Mouse (Mus musculus): Measurements from ENCODE around the gene Vstm4. TPM values are rescaled to one million over a fixed set of nuclear protein-coding genes. Genes with fewer than 3 reads are reported as not detected.

The Vstm4 gene
- total RNA-seq, 2 experiments from 2014 or later: 3.0 to 3.2 TPM

GRCm38 (mm10) chr14:32858941-32859510 is 2.5 kb downstream of the Vstm4 start:
- no peak for DNase-seq (ENCODE audit: low spot score)

DNA sequence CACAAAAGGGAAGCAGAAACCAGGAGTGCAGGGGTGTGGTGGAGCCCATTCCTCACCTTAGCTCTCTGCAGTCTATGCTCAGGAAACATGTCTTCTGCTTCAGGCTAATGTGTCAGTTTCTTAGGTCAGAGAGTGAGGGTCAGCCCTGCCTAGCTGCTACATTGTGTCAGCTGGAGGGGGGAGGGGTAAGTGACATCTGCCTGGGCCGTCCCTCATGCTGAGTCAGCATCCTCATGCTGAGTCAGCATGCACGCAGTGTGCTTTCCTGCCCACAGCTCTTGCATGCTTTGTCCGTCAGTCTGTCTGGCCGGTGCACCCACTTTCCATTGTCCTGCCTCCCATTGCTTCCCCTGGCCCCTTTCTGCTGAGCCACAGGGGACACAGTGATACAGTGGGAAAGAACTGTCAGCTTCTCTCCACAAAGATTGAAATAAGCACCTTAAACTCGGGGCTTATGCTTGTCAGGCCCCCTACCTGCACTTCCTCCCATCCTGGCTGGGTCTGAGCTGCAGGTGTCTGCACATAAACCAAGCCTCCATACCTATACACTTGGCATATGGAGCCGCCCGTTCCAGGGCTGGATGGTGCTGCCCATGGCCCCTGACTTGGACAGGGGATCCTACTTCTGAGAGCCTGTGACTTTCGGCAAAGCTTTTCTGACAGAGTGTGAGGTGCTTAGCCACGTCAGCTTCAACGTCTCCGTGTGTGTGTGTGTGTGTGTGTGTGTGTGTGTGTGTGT is 3.4 kb downstream of the Vstm4 start:
- no peak for DNase-seq (ENCODE audit: low spot score)

GRCm38 (mm10) chr14:32861149-32861581 is 4.6 kb downstream of the Vstm4 start:
- DNase-seq (ENCODE audit: low spot score): peak; percentile 15

- DNase-seq (ENCODE audit: low spot score): no peak
These were observed 5.1 kb downstream of the Vstm4 start for GRCm38 (mm10) chr14:32861656-32862055.

DNA sequence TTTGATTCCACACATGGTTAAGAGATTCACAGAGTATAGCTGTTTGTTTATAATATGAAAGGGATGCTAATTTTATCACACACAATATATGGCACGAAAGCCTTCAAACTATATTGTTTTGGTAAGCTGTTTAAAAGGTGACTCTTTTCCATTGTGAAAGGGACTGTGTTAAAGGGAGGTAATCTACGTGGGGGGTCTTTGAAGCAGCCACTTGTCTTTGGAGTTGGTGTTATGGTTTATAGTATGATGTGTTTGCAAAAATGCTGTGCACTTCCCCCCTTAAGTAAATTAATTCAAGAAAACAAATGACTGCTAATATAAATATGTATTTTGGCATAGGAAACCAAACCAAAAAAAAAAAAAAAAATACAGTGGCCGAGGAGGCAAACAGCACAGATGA is 8.8 kb downstream of the Vstm4 start:
- DNase-seq (ENCODE audit: low spot score): no peak

DNA sequence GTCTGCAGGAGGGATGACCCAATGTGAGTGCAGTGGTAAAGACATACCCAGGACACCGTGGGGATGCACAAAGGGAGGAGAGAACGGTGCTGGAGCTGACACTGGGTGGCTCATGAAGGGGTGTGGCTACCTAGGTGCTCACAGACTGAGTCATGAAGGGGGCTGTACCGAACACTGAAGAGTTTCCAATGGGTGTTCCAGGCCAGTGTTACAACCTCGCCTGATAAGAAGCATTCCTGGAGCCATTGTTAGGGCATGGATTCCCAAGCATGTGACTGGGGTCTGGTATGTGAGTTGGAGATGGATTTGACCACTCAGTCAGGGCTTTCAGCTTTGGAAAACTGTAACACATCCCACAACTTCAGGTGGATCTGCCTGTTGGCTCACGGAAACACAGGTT is 15.4 kb downstream of the Vstm4 start:
- no peak for DNase-seq (ENCODE audit: low spot score)

- DNase-seq (ENCODE audit: low spot score): no peak
These were observed 21.0 kb downstream of the Vstm4 start for GRCm38 (mm10) chr14:32877549-32877948.

- DNase-seq (ENCODE audit: low spot score): no peak
These were observed 23.8 kb downstream of the Vstm4 start for GRCm38 (mm10) chr14:32880332-32880731.

DNA sequence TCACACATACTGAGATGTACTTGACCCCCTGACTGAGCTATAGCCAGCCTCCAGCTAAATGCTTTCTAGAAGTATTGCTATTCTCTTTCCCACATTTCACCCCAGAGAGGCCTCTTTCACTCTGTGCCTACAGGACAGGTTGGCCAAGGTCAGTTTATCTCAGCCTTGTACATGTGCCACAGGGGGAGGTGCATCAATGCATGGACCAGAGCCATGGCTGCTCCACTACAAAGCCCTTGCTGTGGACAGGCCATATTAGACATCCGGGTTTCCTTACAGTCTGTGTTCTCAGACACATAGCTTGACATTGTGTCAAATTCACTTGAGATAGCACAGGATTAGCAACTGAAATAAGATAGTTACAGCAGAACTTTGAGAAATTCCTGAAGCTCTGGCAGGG is 25.1 kb downstream of the Vstm4 start:
- no peak for DNase-seq (ENCODE audit: low spot score)

DNA sequence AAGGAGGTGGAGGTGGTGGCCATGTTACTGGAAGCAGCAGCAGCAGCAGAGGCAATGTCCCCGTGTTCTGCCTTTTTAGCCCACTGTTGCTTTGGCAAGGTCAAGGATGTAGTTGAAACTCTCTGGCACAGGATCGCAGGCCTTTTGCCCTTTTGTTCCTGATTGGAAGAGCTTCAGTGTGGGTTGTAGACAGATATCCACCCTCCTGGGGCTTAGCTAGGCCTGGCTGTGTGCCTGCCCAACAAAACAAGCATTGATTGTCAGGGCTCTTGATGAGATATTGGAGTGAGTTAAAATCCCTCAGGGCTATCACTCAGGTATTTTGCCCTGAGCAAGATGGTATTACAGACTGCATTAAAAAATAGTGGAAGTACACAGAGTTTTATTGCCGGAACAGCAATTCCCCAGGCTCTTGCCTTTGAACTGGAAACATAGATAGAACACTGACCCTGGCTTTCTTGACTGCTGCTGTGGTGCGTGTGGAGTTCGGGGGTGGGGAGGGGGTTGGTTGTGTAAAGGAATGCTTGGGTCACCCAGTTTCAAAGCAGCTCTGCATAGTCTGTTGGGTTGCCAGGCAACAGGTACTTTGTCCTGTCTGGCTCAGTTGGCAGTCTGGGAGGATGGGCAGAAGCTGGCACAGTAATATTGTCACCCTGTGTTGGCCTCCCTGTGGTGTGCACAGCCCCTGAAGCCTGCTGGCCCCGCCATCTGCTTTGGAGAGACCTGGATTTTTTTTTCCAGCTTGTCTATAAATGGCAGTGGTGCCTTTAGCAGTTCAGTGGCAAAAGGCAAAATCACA is 32.5 kb downstream of the Vstm4 start:
- DNase-seq (ENCODE audit: low spot score): peak; percentile 15

- DNase-seq (ENCODE audit: low spot score): peak; percentile 66
These were observed 37.8 kb downstream of the Vstm4 start for GRCm38 (mm10) chr14:32894341-32894853.

DNA sequence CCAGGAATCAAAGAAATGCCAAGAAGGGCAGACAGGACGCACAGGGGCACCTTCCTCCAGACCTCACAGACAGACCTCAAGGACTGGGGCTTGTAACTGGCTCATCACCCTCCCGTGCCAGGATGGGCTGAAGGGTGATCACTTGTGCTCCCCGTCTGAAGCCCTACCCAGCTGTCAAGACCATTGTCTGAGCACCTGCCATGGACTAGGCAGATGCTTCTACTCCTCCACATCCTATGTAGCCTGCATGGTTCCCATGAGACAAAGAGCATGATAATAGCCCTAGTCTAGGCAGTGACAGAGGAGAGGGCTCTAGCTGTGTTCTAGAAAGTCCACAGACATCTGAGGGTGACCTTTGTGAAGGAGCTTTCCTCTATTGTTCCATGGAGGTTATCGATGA is 38.3 kb downstream of the Vstm4 start:
- DNase-seq (ENCODE audit: low spot score): no peak

DNA sequence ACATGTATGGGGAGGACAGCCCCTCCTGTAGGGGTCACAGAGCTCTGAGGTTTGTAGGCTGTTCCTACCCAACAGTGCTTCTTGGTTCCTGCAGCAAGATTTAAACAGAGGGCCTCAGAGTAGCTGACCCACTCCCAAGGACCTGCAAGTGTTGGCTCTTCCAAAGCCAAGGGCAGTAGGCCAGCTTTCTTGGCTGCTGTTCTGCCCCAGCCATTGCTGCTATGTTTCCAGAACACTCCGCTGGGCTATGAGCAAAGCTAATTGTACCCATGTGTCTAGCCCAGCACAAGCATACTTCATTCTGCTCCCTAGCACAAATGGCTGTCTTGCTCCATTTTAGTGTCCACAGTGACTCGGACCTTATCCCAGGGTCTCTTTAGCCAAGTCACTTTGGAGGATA is 40.3 kb downstream of the Vstm4 start:
- peak; percentile 85 for DNase-seq (ENCODE audit: low spot score)

GRCm38 (mm10) chr14:32903203-32903602 is 46.6 kb downstream of the Vstm4 start:
- DNase-seq (ENCODE audit: low spot score): no peak

- DNase-seq (ENCODE audit: low spot score): no peak
These were observed 50.0 kb downstream of the Vstm4 start for GRCm38 (mm10) chr14:32906545-32906944.

- DNase-seq (ENCODE audit: low spot score): no peak
These were observed 52.6 kb downstream of the Vstm4 start for GRCm38 (mm10) chr14:32909112-32909511.

DNA sequence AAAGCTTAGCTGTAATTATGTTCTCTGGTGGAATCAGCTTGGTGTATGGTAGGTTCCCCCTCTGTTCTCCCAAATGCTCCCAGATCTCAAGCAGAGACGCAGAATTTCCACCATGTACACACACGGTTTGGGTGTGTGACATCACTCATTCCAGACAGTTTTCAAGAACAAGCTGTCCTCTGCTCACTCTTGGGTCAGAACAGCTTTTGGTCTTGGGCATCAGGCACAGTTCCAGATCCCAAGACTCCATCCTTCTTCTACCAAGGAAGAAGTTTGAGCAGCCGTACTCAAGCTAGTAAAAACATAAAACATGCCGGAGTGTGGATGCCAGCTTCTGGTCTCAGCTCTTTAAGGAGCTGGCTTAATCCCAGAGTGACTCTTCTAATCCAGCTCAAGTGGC is 54.6 kb downstream of the Vstm4 start:
- DNase-seq (ENCODE audit: low spot score): no peak

- no peak for DNase-seq (ENCODE audit: low spot score)
These were observed 58.8 kb downstream of the Vstm4 start for GRCm38 (mm10) chr14:32915360-32915759.

DNA sequence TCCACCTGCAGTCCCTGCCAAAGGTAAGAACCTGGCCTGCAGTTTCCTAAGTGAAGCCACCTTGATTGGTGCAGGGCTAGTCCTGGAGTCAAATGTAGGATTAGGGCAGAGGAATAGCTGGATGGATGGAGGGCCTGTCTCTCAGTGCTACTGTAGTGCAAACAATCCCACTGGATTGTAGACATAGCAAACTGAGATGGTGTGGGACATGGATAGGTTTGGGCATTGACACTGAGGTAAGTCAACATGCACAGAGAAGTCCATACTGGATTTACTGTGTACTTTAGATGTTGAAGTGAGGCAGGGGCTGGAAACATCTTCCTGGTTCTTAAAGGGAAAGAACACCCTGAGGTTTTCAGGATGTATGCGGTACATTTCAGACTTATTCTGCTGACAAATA is 61.4 kb downstream of the Vstm4 start:
- no peak for DNase-seq (ENCODE audit: low spot score)

- no peak for DNase-seq (ENCODE audit: low spot score)
These were observed 67.3 kb downstream of the Vstm4 start for GRCm38 (mm10) chr14:32923871-32924270.

DNA sequence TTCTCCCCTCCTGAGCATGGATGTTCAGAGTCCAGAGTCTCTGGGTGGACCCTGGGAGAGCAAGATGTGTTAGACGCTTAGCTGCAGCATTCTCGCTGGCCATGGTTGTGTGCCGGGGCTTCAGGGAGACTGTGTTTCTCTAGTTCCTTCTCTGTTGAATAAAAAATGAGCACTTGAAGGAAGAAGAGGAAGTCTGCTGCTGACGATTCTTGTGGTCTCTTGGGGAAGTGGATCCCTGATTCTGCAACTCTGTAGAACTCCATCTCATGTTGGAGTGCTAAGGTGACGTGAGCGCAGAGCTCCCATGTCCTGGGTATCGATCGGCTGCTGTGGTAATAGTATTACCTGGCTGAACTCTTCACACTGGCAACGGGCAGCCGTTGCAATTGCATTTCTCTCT is 75.2 kb downstream of the Vstm4 start:
- DNase-seq (ENCODE audit: low spot score): no peak

- no peak for DNase-seq (ENCODE audit: low spot score)
These were observed 75.7 kb downstream of the Vstm4 start for GRCm38 (mm10) chr14:32932220-32932619.
